Mouse (Mus musculus) forebrain, embryonic 16.5 days (tissue): ENCODE data around the gene Sbpl. TPM values are rescaled to one million over a fixed set of nuclear protein-coding genes. Genes with fewer than 3 reads are reported as not detected.
"Not testable (repeated sequence)": the region's sequence is repeated elsewhere in the genome, so short reads cannot be mapped to it uniquely, and the experiment has no call there.

Source experiments
- ATAC-seq: fragments of 200-750 bp; cut with Nextera tagmentation; 2 replicates; pipeline ENCODE4 v1.8.0; 2017; ENCODE audit warnings: mild to moderate bottlenecking, moderate library complexity
- H3K27ac ChIP-seq: fragments of 300-500 bp; sonication (generic); 2 replicates; pipeline ENCODE4 v1.5.1; 2014; ENCODE audit warnings: low read length, control low read depth
- H3K27me3 ChIP-seq: fragments of 300-500 bp; sonication (generic); replicated peaks from 2 replicates; pipeline ENCODE4 v1.6.1; 2014; ENCODE audit warnings: low read length; ENCODE audit not compliant: control insufficient read depth, insufficient read depth
- H3K36me3 ChIP-seq: fragments of 300-500 bp; sonication (generic); 2 replicates; pipeline ENCODE4 v1.6.1; 2014; ENCODE audit not compliant: control insufficient read depth, insufficient read depth
- H3K4me1 ChIP-seq: fragments of 300-500 bp; sonication (generic); replicated peaks from 2 replicates; pipeline ENCODE4 v1.6.1; 2014; ENCODE audit warnings: low read length; ENCODE audit not compliant: control insufficient read depth, insufficient read depth
- H3K4me2 ChIP-seq: fragments of 300-500 bp; sonication (generic); 2 replicates; pipeline ENCODE4 v1.6.1; 2014; ENCODE audit warnings: mild to moderate bottlenecking, low read length, control low read depth
- H3K4me3 ChIP-seq: fragments of 300-500 bp; sonication (generic); replicated peaks from 2 replicates; pipeline ENCODE4 v1.5.1; 2014; ENCODE audit warnings: mild to moderate bottlenecking, low read length, control low read depth
- H3K9ac ChIP-seq: fragments of 300-500 bp; sonication (generic); replicated peaks from 2 replicates; pipeline ENCODE4 v1.6.1; 2014; ENCODE audit warnings: low read depth, low read length, control low read depth
- H3K9me3 ChIP-seq: fragments of 300-500 bp; sonication (generic); 2 replicates; pipeline ENCODE4 v1.6.1; 2016; ENCODE audit warnings: low read length; ENCODE audit not compliant: control insufficient read depth
- WGBS: fragments of 180-500 bp; shearing (Covaris S2); extraction: QIAGEN DNeasy Blood & Tissue Kit; methylation state at CpG from one replicate; pipeline ENCODE4 v1.1.7; 2014; 5-methylcytosine and 5-hydroxymethylcytosine counted together
- polyA plus RNA-seq: library from polyadenylated mRNA; unstranded; fragments of >200 nt; fragmentation: Nextera tagmentation; extraction: Ambion mirVana; gene quantifications from 2 replicates; pipeline ENCODE4 v1.2.1, GENCODE M21; 2015

The Sbpl gene
- polyA plus RNA-seq, 1 experiment from 2014 or later = not detected

GRCm38 (mm10) chr17:23925090-23925493 is 30.0 kb downstream of the Sbpl start:
- ATAC-seq = peak; percentile 69
- 0% methylated on average over 14 of the region's 14 CpGs for WGBS
- H3K27me3 ChIP-seq = no peaks in the 10 kb centered on the region

GRCm38 (mm10) chr17:23924531-23925007 is 30.5 kb downstream of the Sbpl start:
- WGBS = under 1% methylated on average over 29 of the region's 29 CpGs
- Histone ChIP-seq H3K27me3 (no peaks in the 10 kb centered on the region), H3K27ac (peak overlapping the region; percentile 90), H3K9me3 (no peaks in the 10 kb centered on the region), H3K9ac (peak overlapping the region; percentile 65), H3K36me3 (no peaks in the 10 kb centered on the region), H3K4me1 (peaks cover 10% of the 10 kb centered on the region), H3K4me3 (peak overlapping the region; percentile 52), H3K4me2 (peak overlapping the region; percentile 95)
- ATAC-seq = peak; percentile 99

More at GRCm38 (mm10) chr17:23925090-23925493, 30.0 kb downstream of the Sbpl start:
- peaks cover 10% of the 10 kb centered on the region for H3K4me1 ChIP-seq
- H3K4me2 ChIP-seq = peak overlapping the region; percentile 95
- no peaks in the 10 kb centered on the region for H3K9me3 ChIP-seq
- H3K4me3 ChIP-seq = peak overlapping the region; percentile 52
- H3K36me3 ChIP-seq = no peaks in the 10 kb centered on the region
- H3K9ac ChIP-seq = peak overlapping the region; percentile 65
- peak overlapping the region; percentile 90 for H3K27ac ChIP-seq

GRCm38 (mm10) chr17:23917158-23917557 is 37.9 kb downstream of the Sbpl start, which contains the start of gene Dcpp3:
Gene Dcpp3 (plus strand): TSS chr17:23917458.
- H3K9ac ChIP-seq, H3K4me3 ChIP-seq, H3K4me1 ChIP-seq, H3K9me3 ChIP-seq, H3K4me2 ChIP-seq, H3K36me3 ChIP-seq, H3K27ac ChIP-seq, ATAC-seq, H3K27me3 ChIP-seq: not testable (repeated sequence)
- WGBS = 76% methylated on average over 4 of the region's 4 CpGs

Other genes with a start within 250 kb of the Sbpl start
- not detected in 2 replicates for gene 1520401A03Rik, start 232.5 kb downstream of the Sbpl start, polyA plus RNA-seq
- gene Pkmyt1, start 228.9 kb downstream of the Sbpl start, polyA plus RNA-seq = 22.3 and 25.0 TPM in 2 replicates
- 40.8 and 45.6 TPM in 2 replicates for gene Paqr4, start 214.4 kb downstream of the Sbpl start, polyA plus RNA-seq
- 0.41 and 1.0 TPM in 2 replicates for gene Kremen2, start 209.4 kb downstream of the Sbpl start, polyA plus RNA-seq
- gene Flywch1, start 183.7 kb downstream of the Sbpl start, polyA plus RNA-seq = 151 and 156 TPM in 2 replicates
- gene Flywch2, start 169.2 kb downstream of the Sbpl start, polyA plus RNA-seq = 22.9 and 33.2 TPM in 2 replicates
- 435 and 505 TPM in 2 replicates for gene Srrm2, start 164.7 kb downstream of the Sbpl start, polyA plus RNA-seq
- 1,002 and 1,034 TPM in 2 replicates for gene Elob, start 126.1 kb downstream of the Sbpl start, polyA plus RNA-seq
- not detected in 2 replicates for gene Prss33, start 119.2 kb downstream of the Sbpl start, polyA plus RNA-seq
- gene Prss32, start 111.4 kb downstream of the Sbpl start, polyA plus RNA-seq = not detected in 2 replicates
- gene Prss41, start 111.1 kb downstream of the Sbpl start, polyA plus RNA-seq = 0.87 and 1.0 TPM in 2 replicates
- not detected in 2 replicates for gene Prss21, start 87.2 kb downstream of the Sbpl start, polyA plus RNA-seq
- gene Dcpp1, start 74.4 kb downstream of the Sbpl start, polyA plus RNA-seq = not detected in 2 replicates
- gene Dcpp2, start 74.4 kb downstream of the Sbpl start, polyA plus RNA-seq = not detected in 2 replicates
- gene Dcpp3, start 37.8 kb downstream of the Sbpl start, polyA plus RNA-seq = not detected in 2 replicates
- gene Sbp, start 13.6 kb downstream of the Sbpl start, polyA plus RNA-seq = not detected in 2 replicates
- 0.21 and 0.28 TPM in 2 replicates for gene Prss30, start 25.3 kb upstream of the Sbpl start, polyA plus RNA-seq
- gene Prss22, start 42.8 kb upstream of the Sbpl start, polyA plus RNA-seq = not detected in 2 replicates
- 0.26 and 0.49 TPM in 2 replicates for gene Prss27, start 82.9 kb upstream of the Sbpl start, polyA plus RNA-seq
- 94.0 and 98.5 TPM in 2 replicates for gene Kctd5, start 118.2 kb upstream of the Sbpl start, polyA plus RNA-seq
- 59.4 and 62.9 TPM in 2 replicates for gene Pdpk1, start 195.7 kb upstream of the Sbpl start, polyA plus RNA-seq
- 25.5 and 28.2 TPM in 2 replicates for gene Amdhd2, start 208.5 kb upstream of the Sbpl start, polyA plus RNA-seq
- 881 and 1,064 TPM in 2 replicates for gene Atp6v0c, start 214.4 kb upstream of the Sbpl start, polyA plus RNA-seq